Comparison of ENCODE assay signal across 19 mouse cellular contexts in genomic region chr3:115530441-115530840, GRCm38 (mm10).
DNase-seq lines count a peak whose midpoint lies in the region; ATAC-seq and TF ChIP-seq lines count a peak whose summit lies in the region.
"Had no signal": no experiment of that assay in that cellular context is flagged by ENCODE, and none has a peak within 500 bp of the region (broad histone marks: within the 10 kb centered on the region; RNA-seq: fewer than 3 reads in every experiment).

No protein-coding gene starts in this region.

- no peak overlapping the region for H3K9ac ChIP-seq in heart, embryonic 15.5 days
- no peak overlapping the region for H3K9ac ChIP-seq in hindbrain, embryonic 16.5 days (ENCODE audit: low read depth, low read length)
- H3K9ac ChIP-seq in hindbrain, embryonic 11.5 days (ENCODE audit: low read depth, low read length): no peak overlapping the region
- no peak overlapping the region for H3K9ac ChIP-seq in midbrain, postnatal 0 days (replicated peaks; ENCODE audit: low read length, poor library complexity, severe bottlenecking)
- H3K9ac ChIP-seq in midbrain, embryonic 11.5 days (ENCODE audit: low read length): no peak overlapping the region
- H3K9ac ChIP-seq: embryonic facial prominence, embryonic 12.5 days; forebrain, embryonic 13.5 days; forebrain, embryonic 15.5 days had no signal

- no peaks in the 10 kb centered on the region for H3K4me1 ChIP-seq in heart, embryonic 15.5 days (replicated peaks)
- no peaks in the 10 kb centered on the region for H3K4me1 ChIP-seq in hindbrain, embryonic 16.5 days (ENCODE audit: control insufficient read depth, insufficient read depth, low read depth, low read length)
- no peaks in the 10 kb centered on the region for H3K4me1 ChIP-seq in hindbrain, embryonic 11.5 days (replicated peaks; ENCODE audit: control insufficient read depth, insufficient read depth, low read length)
- no peaks in the 10 kb centered on the region for H3K4me1 ChIP-seq in midbrain, postnatal 0 days (ENCODE audit: insufficient read depth, low read length)
- no peaks in the 10 kb centered on the region for H3K4me1 ChIP-seq in midbrain, embryonic 11.5 days (ENCODE audit: control insufficient read depth, insufficient read depth, low read length)
- H3K4me1 ChIP-seq: embryonic facial prominence, embryonic 10.5 days; embryonic facial prominence, embryonic 12.5 days; forebrain, embryonic 13.5 days; forebrain, embryonic 15.5 days had no signal

- ATAC-seq in heart, embryonic 15.5 days (replicated peaks; ENCODE audit: insufficient number of reproducible peaks, insufficient read depth, low FRiP score, low read depth): no peak
- peak; percentile 60; the same call in 1 of the 2 replicates for ATAC-seq in hindbrain, embryonic 16.5 days
- ATAC-seq in hindbrain, embryonic 11.5 days (ENCODE audit: low FRiP score): no peak
- no peak; the same call in 1 of the 2 replicates for ATAC-seq in midbrain, postnatal 0 days (ENCODE audit: low FRiP score)
- no peak for ATAC-seq in midbrain, embryonic 11.5 days (ENCODE audit: low FRiP score)
- ATAC-seq: activated CD4-positive, CD25-positive, alpha-beta regulatory T cell, adult 4 months; CD4-positive, CD25-positive, alpha-beta regulatory T cell, adult 4 months; forebrain, embryonic 13.5 days; forebrain, embryonic 15.5 days; Patski had no signal

- H3K27me3 ChIP-seq in heart, embryonic 15.5 days: no peaks in the 10 kb centered on the region
- no peaks in the 10 kb centered on the region for H3K27me3 ChIP-seq in hindbrain, embryonic 16.5 days (replicated peaks; ENCODE audit: control insufficient read depth, insufficient read depth, low read length)
- no peaks in the 10 kb centered on the region for H3K27me3 ChIP-seq in hindbrain, embryonic 11.5 days (ENCODE audit: control insufficient read depth, insufficient read depth, low read length)
- no peaks in the 10 kb centered on the region for H3K27me3 ChIP-seq in midbrain, postnatal 0 days (ENCODE audit: insufficient read depth, low read length)
- H3K27me3 ChIP-seq in midbrain, embryonic 11.5 days (ENCODE audit: control insufficient read depth, insufficient read depth, low read length): no peaks in the 10 kb centered on the region
- H3K27me3 ChIP-seq: CH12.LX; embryonic facial prominence, embryonic 12.5 days; forebrain, embryonic 13.5 days; forebrain, embryonic 15.5 days; Patski had no signal

- no peak for DNase-seq in heart, postnatal 25 days (ENCODE audit: low spot score)
- no peak for DNase-seq in hindbrain, embryonic 11.5 days (ENCODE audit: low spot score)
- peak; percentile 35 for DNase-seq in midbrain, postnatal 0 days (ENCODE audit: low spot score)
- no peak for DNase-seq in midbrain, embryonic 11.5 days (ENCODE audit: low spot score, missing footprints)
- DNase-seq: adrenal gland, adult 8-10 months; cerebellum, adult 11-12 months; cerebellum, adult 2 months; cerebellum, adult 9-10 months had no signal

- no peak overlapping the region for H3K4me2 ChIP-seq in heart, embryonic 15.5 days
- no peak overlapping the region for H3K4me2 ChIP-seq in hindbrain, embryonic 16.5 days (ENCODE audit: low read length)
- no peak overlapping the region for H3K4me2 ChIP-seq in hindbrain, embryonic 11.5 days (replicated peaks; ENCODE audit: low read depth, low read length)
- no peak overlapping the region for H3K4me2 ChIP-seq in midbrain, postnatal 0 days (ENCODE audit: low read depth, low read length, poor library complexity, severe bottlenecking)
- no peak overlapping the region for H3K4me2 ChIP-seq in midbrain, embryonic 11.5 days
- H3K4me2 ChIP-seq: embryonic facial prominence, embryonic 12.5 days; forebrain, embryonic 13.5 days; forebrain, embryonic 15.5 days had no signal

- no peak overlapping the region for H3K4me3 ChIP-seq in heart, embryonic 15.5 days
- no peak overlapping the region for H3K4me3 ChIP-seq in hindbrain, embryonic 16.5 days (ENCODE audit: low read length)
- H3K4me3 ChIP-seq in hindbrain, embryonic 11.5 days (ENCODE audit: low read depth, low read length): no peak overlapping the region
- no peak overlapping the region for H3K4me3 ChIP-seq in midbrain, postnatal 0 days (ENCODE audit: low read depth, low read length)
- H3K4me3 ChIP-seq in midbrain, embryonic 11.5 days (ENCODE audit: low read depth, low read length): no peak overlapping the region
- H3K4me3 ChIP-seq: embryonic facial prominence, embryonic 10.5 days; embryonic facial prominence, embryonic 12.5 days; forebrain, embryonic 13.5 days; forebrain, embryonic 15.5 days had no signal

- no peak for TF ChIP-seq CTCF in midbrain, postnatal 0 days (IDR thresholded peaks at IDR 0.05)

- 62% methylated on average over 3 of the region's 3 CpGs for WGBS in heart, embryonic 15.5 days
- WGBS in hindbrain, embryonic 16.5 days: 71% methylated on average over 3 of the region's 3 CpGs
- WGBS in hindbrain, embryonic 11.5 days: 85% methylated on average over 3 of the region's 3 CpGs
- WGBS in midbrain, postnatal 0 days: 66% methylated on average over 3 of the region's 3 CpGs
- 84% methylated on average over 3 of the region's 3 CpGs for WGBS in midbrain, embryonic 11.5 days

- no peaks in the 10 kb centered on the region for H3K9me3 ChIP-seq in heart, embryonic 15.5 days (replicated peaks)
- H3K9me3 ChIP-seq in hindbrain, embryonic 16.5 days (ENCODE audit: control insufficient read depth, low read length): no peaks in the 10 kb centered on the region
- H3K9me3 ChIP-seq in hindbrain, embryonic 11.5 days (ENCODE audit: control insufficient read depth, low read length): no peaks in the 10 kb centered on the region
- no peaks in the 10 kb centered on the region for H3K9me3 ChIP-seq in midbrain, postnatal 0 days (ENCODE audit: low read length)
- no peaks in the 10 kb centered on the region for H3K9me3 ChIP-seq in midbrain, embryonic 11.5 days (ENCODE audit: control insufficient read depth, low read length)
- H3K9me3 ChIP-seq: embryonic facial prominence, embryonic 10.5 days; embryonic facial prominence, embryonic 12.5 days; forebrain, embryonic 13.5 days; forebrain, embryonic 15.5 days; G1E had no signal

- intact Hi-C loops in heart, postnatal 25 days (cut with DNase I): no loop called here

- peak overlapping the region; percentile 12; the same call in 1 of the 2 replicates for H3K27ac ChIP-seq in heart, embryonic 15.5 days
- H3K27ac ChIP-seq in hindbrain, embryonic 16.5 days (ENCODE audit: low read depth, low read length): no peak overlapping the region
- no peak overlapping the region for H3K27ac ChIP-seq in hindbrain, embryonic 11.5 days (ENCODE audit: low read depth, low read length)
- H3K27ac ChIP-seq in midbrain, postnatal 0 days (ENCODE audit: low read depth, low read length): no peak overlapping the region
- H3K27ac ChIP-seq in midbrain, embryonic 11.5 days (ENCODE audit: low read depth, low read length): no peak overlapping the region
- H3K27ac ChIP-seq: embryonic facial prominence, embryonic 10.5 days; embryonic facial prominence, embryonic 12.5 days; forebrain, embryonic 13.5 days; forebrain, embryonic 15.5 days had no signal

- no peaks in the 10 kb centered on the region for H3K36me3 ChIP-seq in heart, embryonic 15.5 days
- no peaks in the 10 kb centered on the region for H3K36me3 ChIP-seq in hindbrain, embryonic 16.5 days (ENCODE audit: control insufficient read depth, insufficient read depth, low read length)
- H3K36me3 ChIP-seq in hindbrain, embryonic 11.5 days (ENCODE audit: control insufficient read depth, insufficient read depth, low read length): no peaks in the 10 kb centered on the region
- H3K36me3 ChIP-seq in midbrain, postnatal 0 days (ENCODE audit: insufficient read depth, low read length): no peaks in the 10 kb centered on the region
- H3K36me3 ChIP-seq in midbrain, embryonic 11.5 days (ENCODE audit: control insufficient read depth, insufficient read depth, low read length): no peaks in the 10 kb centered on the region
- H3K36me3 ChIP-seq: embryonic facial prominence, embryonic 10.5 days; embryonic facial prominence, embryonic 12.5 days; forebrain, embryonic 15.5 days; G1E had no signal
